Mouse (Mus musculus) gastrocnemius, postnatal 25 days (tissue): Measurements from ENCODE around the gene Pik3ip1. TPM values are rescaled to one million over a fixed set of nuclear protein-coding genes. Genes with fewer than 3 reads are reported as not detected.

Source experiments
- DNase-seq: peaks from one replicate; pipeline ENCODE4 v3.0.0; 2022
- total RNA-seq, 2 experiments: library from RNA; stranded (reverse); gene quantifications; 1 replicate in 1 of 2; 2 replicates in 1 of 2; pipeline ENCODE4 v1.2.3; 2021

Pik3ip1 gene
- total RNA-seq, 2 experiments from 2014 or later: 15.3 to 17.7 TPM

DNA sequence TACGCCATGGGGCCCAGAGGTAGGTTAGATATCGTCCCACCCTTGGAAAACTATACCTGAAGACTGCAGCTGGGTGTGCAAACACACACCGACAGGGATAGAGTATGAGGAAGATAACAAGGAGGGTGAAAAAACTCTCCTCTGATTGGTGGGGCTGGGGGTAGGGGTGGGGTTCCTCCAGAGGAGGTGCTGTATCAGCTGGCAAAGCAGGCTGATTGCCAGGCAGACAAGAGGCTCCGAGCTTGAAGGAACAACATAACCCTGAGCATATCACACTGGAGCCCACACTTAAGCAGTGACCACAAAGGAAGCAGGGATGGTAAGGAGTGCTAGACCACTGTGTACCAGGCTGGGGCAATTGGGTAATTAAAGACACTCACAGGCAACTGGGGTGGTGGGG lies 49.2 kb downstream of the Pik3ip1 start:
- no peak for DNase-seq

GRCm38 (mm10) chr11:3381148-3381814 lies 51.1 kb downstream of the Pik3ip1 start:
- no peak for DNase-seq

DNA sequence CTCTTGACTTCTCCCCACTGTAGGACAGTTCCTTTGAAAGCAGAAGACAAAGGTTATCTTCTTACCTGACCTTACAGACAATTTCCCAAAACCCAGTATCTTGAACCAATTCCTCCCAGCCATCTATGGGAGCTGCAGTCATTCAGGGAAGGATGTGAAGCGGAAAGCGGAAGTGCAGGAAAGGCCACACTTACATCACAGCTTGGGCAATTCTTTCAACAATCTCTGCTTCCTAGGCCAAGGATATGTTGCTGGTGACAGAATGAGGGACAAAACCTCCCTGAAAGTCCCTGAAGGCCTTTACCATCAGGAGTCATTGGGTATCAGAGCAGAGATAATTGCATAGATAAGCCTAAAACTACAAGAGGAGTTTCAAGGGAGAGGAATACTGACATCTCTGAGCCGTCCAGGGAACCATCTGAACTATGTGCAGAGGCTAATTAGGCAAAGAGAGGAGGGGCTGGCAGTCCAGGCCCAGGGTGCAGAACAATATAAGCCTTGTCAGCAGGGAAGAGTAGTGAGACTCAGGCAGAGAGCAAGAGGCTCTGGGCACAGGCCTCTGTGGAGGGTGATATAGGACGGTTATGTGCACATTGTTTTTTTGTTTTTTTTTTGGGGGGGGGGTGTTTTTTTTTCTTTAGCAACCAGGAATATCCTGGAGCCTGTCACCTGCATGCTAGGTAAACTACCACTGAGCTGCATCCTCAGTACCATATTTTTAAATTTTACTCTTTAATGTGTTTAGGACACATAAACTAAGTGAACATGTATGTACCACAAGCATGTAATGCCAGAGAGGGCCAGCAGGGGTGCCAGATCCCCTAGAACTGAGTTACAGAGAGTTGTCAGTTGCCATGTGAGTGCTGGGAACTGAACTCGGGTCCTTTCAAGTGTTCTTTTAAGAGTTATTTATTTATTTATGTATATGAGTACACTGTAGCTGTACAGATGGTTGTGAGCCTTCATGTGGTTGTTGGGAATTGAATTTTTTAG lies 52.7 kb downstream of the Pik3ip1 start:
- no peak for DNase-seq

GRCm38 (mm10) chr11:3386941-3387368 lies 56.8 kb downstream of the Pik3ip1 start:
- peak; percentile 67 for DNase-seq

DNA sequence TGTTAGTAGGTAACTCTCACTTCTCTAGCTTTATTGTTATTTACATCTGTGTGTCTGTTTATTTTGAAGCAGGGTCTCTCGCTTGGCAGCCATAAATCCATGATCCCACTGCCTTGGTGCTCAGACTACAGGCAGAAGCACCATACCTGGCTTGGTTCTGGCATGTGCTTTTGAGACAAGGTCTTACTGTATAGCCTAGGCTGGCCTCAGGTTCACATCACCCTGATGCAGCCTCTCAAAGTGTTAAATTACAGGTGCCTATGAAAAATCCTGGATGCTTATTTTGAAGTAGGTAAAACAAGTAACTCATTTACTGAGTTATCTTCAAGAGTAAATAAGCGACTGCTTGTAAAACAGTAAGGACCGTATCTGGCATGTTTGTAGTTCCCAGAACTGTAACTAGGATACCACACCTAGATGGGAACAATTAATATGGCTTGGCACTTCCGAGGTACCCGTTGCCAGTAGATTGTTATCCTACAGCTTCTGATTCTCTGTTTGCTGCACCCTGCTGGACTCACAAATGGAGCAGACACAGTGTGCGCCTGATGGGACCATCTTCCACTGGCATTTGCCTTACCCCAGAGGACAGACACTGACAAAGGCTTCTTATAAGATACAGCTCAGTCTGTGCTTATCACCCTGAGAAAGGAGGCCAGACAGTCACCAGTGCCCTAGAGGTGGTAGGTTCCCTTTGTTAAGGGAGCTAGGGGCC lies 57.4 kb downstream of the Pik3ip1 start:
- no peak for DNase-seq

- DNase-seq: no peak
Observed at GRCm38 (mm10) chr11:3389996-3390395, 59.8 kb downstream of the Pik3ip1 start.

DNA sequence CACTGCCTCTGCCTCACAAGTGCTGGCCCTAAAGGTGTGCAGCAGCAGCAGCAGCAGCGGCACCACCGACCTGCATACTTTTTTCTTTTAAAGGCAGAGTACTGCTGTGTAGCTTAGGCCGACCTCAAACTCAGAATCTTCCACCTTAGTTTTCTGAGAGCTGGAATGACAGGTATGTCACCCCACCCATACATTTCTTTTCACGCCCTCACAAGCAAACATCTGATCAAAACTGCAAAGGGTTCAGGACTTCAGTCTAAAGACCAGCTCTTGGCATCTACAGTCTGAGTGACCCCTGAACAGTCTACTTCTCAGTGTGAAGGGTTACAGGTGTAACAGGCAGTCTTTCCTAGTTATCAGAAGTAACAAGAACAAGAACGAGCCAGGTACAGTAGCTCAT lies 60.6 kb downstream of the Pik3ip1 start:
- DNase-seq: no peak

GRCm38 (mm10) chr11:3392526-3392925 lies 62.3 kb downstream of the Pik3ip1 start:
- DNase-seq: no peak

Other genes with a start within 250 kb of the Pik3ip1 start
- 10 to 100 TPM; 10.8 to 14.1 TPM for gene Sfi1, start 136.9 kb upstream of the Pik3ip1 start, total RNA-seq
- gene Eif4enif1, start 128.0 kb upstream of the Pik3ip1 start, total RNA-seq: 10 to 100 TPM; 27.5 to 32.7 TPM
- 10 to 100 TPM; 42.8 to 45.0 TPM for gene Drg1, start 64.0 kb upstream of the Pik3ip1 start, total RNA-seq
- gene Patz1, start 41.5 kb upstream of the Pik3ip1 start, total RNA-seq: 1 to 10 TPM; 9.2 to 9.6 TPM
- gene Limk2, start 78.8 kb downstream of the Pik3ip1 start, total RNA-seq: 10 to 100 TPM; 11.4 to 11.8 TPM
- 10 to 100 TPM; 13.1 to 16.9 TPM for gene Rnf185, start 122.0 kb downstream of the Pik3ip1 start, total RNA-seq
- gene Pla2g3, start 157.9 kb downstream of the Pik3ip1 start, total RNA-seq: not detected
- gene Inpp5j, start 174.4 kb downstream of the Pik3ip1 start, total RNA-seq: 1 to 10 TPM; 5.6 TPM
- 10 to 100 TPM; 15.1 to 19.6 TPM for gene Selenom, start 184.3 kb downstream of the Pik3ip1 start, total RNA-seq
- 10 to 100 TPM; 80.8 to 97.3 TPM for gene Smtn, start 210.2 kb downstream of the Pik3ip1 start, total RNA-seq